Mouse (Mus musculus): ENCODE measurements around the gene Ubxn6. TPM values are rescaled to one million over a fixed set of nuclear protein-coding genes. Genes with fewer than 3 reads are reported as not detected.

Ubxn6 gene
- polyA plus RNA-seq, 1 experiment: 57.1 TPM

DNA sequence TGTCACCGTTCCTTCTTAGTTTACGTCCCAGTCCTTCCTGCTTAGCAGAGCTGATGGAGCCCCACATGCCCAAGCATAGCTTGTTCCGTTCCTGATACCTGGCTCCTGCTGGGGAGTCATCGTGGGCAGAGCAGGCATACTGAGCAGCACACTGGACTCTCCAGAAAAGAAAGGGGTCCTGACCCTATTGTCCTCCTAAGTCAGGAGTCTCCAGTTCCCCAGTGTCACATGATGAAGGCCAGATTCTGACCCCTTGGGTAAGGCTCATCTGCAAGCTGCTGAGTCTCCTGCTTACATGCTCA lies 51.9 kb downstream of the Ubxn6 start:
- Histone ChIP-seq H3K4me1 (ENCODE audit: control insufficient read depth, insufficient read depth, insufficient read length, low read length) (peaks cover 10% of the 10 kb centered on the region), H3K36me3 (ENCODE audit: control insufficient read depth, insufficient read depth, low read length) (peaks cover 21% of the 10 kb centered on the region), H3K27ac (ENCODE audit: insufficient read depth, low read depth, low read length) (no peak overlapping the region), H3K27me3 (ENCODE audit: control insufficient read depth, insufficient read depth, low read length) (no peaks in the 10 kb centered on the region), H3K4me3 (ENCODE audit: low read depth, low read length) (no peak overlapping the region)
- TF ChIP-seq CTCF (IDR thresholded peaks at IDR 0.05; ENCODE audit: extremely low read depth, insufficient read length, insufficient replicate concordance, low read depth, low read length) (no peak), POLR2A (IDR thresholded peaks at IDR 0.05; ENCODE audit: low read depth, low read length) (no peak)
- 90% methylated on average over 4 of the region's 4 CpGs for WGBS

DNA sequence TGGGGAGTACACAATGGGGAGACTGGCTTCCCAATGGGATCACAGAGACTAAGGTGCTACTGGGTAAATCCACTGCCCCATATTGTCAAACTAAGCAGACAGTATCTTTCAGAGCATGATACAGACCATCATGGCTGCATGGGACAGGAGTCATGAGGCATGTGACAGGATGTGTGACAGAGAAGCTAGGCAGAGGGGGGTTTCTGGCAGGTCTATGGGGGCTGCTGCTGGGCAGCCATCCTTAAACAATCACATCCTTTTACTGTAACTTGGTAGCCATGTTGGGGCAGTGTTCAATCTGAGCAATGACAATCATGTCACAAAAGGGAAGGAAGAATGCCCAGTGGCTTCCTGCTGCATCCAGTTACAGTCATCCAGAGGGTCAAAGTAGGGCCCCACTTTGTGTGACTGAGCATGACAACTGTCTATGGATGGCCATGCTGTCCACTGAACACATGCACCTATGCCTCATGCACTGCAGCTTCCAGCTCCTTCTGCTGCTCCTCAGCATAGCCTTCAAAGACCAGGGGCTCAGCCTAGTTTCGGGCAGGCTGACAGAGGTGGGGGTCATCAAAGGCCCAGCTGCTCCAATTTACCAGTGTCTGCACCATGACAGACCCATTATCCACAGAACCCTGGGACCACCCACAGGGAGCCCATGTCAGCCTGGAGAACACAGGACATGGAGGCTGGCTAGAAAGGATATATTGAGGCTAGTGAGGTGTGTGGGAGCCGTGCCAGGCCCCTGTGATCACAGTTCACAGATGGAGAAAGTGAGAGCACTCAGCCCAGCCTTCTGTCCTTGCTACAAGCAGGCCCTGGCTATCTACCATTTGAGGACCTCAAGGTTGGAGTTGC lies 52.5 kb downstream of the Ubxn6 start:
- Histone ChIP-seq H3K4me3 (ENCODE audit: low read depth, low read length) (no peak overlapping the region), H3K27me3 (ENCODE audit: control insufficient read depth, insufficient read depth, low read length) (no peaks in the 10 kb centered on the region), H3K36me3 (ENCODE audit: control insufficient read depth, insufficient read depth, low read length) (peaks cover 27% of the 10 kb centered on the region), H3K27ac (ENCODE audit: insufficient read depth, low read depth, low read length) (no peak overlapping the region), H3K4me1 (ENCODE audit: control insufficient read depth, insufficient read depth, insufficient read length, low read length) (peaks cover 10% of the 10 kb centered on the region)
- 90% methylated on average over 2 of the region's 2 CpGs for WGBS
- TF ChIP-seq POLR2A (IDR thresholded peaks at IDR 0.05; ENCODE audit: low read depth, low read length) (no peak), CTCF (IDR thresholded peaks at IDR 0.05; ENCODE audit: extremely low read depth, insufficient read length, insufficient replicate concordance, low read depth, low read length) (no peak)

DNA sequence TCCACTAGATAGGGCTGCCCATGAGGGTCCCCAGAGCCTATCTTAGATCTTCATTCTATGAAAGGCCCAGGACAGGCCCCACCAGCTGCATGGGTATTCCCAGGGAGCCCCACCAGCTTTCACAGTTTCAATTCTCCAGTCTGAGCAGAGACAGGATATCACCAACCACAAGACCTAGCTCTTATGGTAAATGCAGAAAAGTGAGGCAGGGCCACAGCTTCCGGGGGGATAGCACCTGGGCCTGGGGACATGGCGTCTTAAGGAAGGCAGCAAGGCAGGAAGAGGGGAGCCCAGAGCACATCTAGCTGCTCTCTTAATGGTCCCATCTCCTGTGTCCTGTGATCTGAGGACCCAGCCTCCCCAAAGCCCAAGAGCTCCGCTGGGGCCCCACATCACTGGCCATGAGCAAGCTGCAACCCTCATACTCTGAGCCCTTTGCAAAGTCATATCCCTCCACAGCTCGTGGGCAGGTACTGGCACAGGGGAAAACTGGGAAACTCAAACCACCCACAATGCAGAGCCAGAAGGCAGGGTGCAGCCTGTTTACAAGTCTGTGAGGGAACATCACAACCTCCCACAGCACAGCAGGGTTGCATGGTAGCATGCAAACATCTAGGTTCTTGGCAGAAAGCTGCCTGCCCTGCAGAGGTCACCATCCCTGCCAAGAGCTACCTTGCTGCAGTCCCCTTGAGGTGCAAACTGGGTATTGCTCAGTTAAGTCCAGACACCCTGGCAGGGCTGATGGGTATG lies 53.5 kb downstream of the Ubxn6 start:
- no peak overlapping the region for H3K27ac ChIP-seq (ENCODE audit: insufficient read depth, low read depth, low read length)
- peaks cover 37% of the 10 kb centered on the region for H3K36me3 ChIP-seq (ENCODE audit: control insufficient read depth, insufficient read depth, low read length)
- H3K4me1 ChIP-seq (ENCODE audit: control insufficient read depth, insufficient read depth, insufficient read length, low read length): peaks cover 10% of the 10 kb centered on the region
- TF ChIP-seq POLR2A (IDR thresholded peaks at IDR 0.05; ENCODE audit: low read depth, low read length) (no peak), CTCF (IDR thresholded peaks at IDR 0.05; ENCODE audit: extremely low read depth, insufficient read length, insufficient replicate concordance, low read depth, low read length) (no peak)
- no peak overlapping the region for H3K4me3 ChIP-seq (ENCODE audit: low read depth, low read length)
- 78% methylated on average over 4 of the region's 4 CpGs for WGBS
- H3K27me3 ChIP-seq (ENCODE audit: control insufficient read depth, insufficient read depth, low read length): no peaks in the 10 kb centered on the region

DNA sequence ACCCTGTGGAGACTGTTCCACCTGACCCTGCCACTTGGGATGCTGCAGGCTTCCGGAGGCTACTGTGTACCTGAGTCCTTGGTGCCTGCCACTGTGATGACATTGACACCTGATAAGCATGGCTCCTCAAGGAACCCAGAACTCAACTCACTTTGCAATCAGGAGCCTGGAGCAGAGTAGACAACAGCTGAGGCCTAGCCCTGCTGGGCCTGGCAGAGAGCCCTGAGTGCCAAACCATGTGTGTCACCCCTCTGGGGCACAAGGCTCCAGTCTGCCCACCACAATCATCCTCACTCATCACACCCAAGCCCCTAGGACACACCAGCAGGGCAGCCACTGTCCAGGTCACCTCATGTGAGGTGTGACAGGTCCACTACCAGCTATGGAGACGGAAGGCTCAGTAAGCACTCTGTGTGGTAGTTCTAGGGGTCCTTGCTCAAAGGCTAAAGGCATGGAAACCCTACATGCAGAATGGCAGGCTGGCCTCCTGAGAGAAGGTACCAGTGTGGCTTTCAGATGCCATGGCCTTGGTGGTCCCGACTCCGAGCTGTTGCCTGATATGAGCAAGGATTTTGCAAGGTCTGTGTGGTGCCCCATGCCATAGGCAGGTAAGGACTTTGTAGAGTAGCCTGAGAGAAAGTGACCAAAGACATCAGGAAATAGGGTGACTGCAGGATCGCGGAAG lies 54.3 kb downstream of the Ubxn6 start:
- Histone ChIP-seq H3K27ac (ENCODE audit: insufficient read depth, low read depth, low read length) (no peak overlapping the region), H3K4me3 (ENCODE audit: low read depth, low read length) (no peak overlapping the region), H3K4me1 (ENCODE audit: control insufficient read depth, insufficient read depth, insufficient read length, low read length) (peaks cover 10% of the 10 kb centered on the region), H3K27me3 (ENCODE audit: control insufficient read depth, insufficient read depth, low read length) (no peaks in the 10 kb centered on the region), H3K36me3 (ENCODE audit: control insufficient read depth, insufficient read depth, low read length) (peaks cover 45% of the 10 kb centered on the region)
- 85% methylated on average over 6 of the region's 6 CpGs for WGBS
- TF ChIP-seq CTCF (IDR thresholded peaks at IDR 0.05; ENCODE audit: extremely low read depth, insufficient read length, insufficient replicate concordance, low read depth, low read length) (no peak), POLR2A (IDR thresholded peaks at IDR 0.05; ENCODE audit: low read depth, low read length) (no peak)

DNA sequence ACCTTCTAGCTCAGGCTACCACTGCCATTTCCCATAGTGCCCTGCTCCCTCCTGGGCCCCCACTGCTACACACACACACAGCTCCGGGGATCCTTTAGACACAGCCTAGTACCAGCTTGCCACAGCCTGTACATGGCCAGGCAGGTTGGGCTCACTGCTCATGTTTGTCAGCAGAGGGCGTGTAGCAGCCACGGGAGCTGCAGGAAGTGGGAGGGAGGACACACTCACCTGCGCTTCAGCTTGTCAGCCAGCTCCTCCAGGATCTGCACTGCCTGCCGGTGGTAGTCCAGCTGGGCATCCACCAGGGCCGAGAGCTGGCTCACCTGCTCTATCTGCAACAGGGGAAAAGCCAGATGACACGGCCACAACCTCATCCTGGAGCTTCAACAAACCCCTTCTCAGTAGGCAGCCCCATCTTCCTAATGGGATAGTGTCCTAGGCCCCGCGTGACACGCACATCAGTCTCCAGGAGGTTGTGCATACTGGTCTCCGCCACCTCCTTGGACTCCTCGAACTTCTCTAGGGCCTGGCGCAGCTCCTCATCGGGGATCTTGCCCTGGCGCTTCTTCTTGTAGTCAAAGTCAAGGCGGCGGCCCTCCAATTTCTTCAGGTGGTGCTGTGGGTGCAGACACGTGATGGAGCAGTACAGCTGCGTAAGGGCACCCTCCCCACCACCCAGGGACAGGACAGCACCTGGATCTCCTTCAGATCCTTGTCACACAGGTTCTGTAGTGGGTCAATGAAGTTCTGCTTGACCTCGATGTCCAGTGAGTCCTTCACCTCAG lies 56.3 kb downstream of the Ubxn6 start:
- H3K27me3 ChIP-seq (ENCODE audit: control insufficient read depth, insufficient read depth, low read length): no peaks in the 10 kb centered on the region
- H3K36me3 ChIP-seq (ENCODE audit: control insufficient read depth, insufficient read depth, low read length): peaks cover 58% of the 10 kb centered on the region
- peaks cover 7% of the 10 kb centered on the region; the same call in 1 of the 2 replicates for H3K4me1 ChIP-seq (ENCODE audit: control insufficient read depth, insufficient read depth, insufficient read length, low read length)
- no peak overlapping the region for H3K4me3 ChIP-seq (ENCODE audit: low read depth, low read length)
- H3K27ac ChIP-seq (ENCODE audit: insufficient read depth, low read depth, low read length): no peak overlapping the region
- TF ChIP-seq POLR2A (IDR thresholded peaks at IDR 0.05; ENCODE audit: low read depth, low read length): no peak
- TF ChIP-seq CTCF (IDR thresholded peaks at IDR 0.05; ENCODE audit: extremely low read depth, insufficient read length, insufficient replicate concordance, low read depth, low read length): peak; percentile 54; the same call in 1 of the 2 replicates
- 65% methylated on average over 20 of the region's 20 CpGs for WGBS

DNA sequence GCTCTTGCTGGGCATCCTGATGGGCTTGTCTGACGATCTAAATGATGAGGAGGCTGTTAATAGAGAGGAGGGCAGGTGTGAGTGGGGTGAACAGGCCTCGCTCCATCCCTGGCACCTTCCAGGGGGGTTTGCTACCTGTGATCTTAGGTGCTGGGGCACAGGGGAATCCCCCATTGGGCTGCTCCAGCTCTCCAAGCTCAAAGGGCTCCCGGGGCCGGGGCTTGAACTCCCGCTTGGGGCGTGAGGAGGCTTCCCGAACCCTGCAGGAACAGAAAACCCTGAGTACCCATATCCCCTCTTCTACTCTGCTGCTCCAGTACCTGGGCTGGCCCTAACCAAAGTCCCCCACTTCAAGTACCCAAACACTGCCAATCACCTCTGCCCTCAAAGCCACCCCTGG lies 57.0 kb downstream of the Ubxn6 start:
- no peak overlapping the region for H3K27ac ChIP-seq (ENCODE audit: insufficient read depth, low read depth, low read length)
- TF ChIP-seq POLR2A (IDR thresholded peaks at IDR 0.05; ENCODE audit: low read depth, low read length) (no peak), CTCF (IDR thresholded peaks at IDR 0.05; ENCODE audit: extremely low read depth, insufficient read length, insufficient replicate concordance, low read depth, low read length) (no peak)
- H3K27me3 ChIP-seq (ENCODE audit: control insufficient read depth, insufficient read depth, low read length): no peaks in the 10 kb centered on the region
- H3K36me3 ChIP-seq (ENCODE audit: control insufficient read depth, insufficient read depth, low read length): peaks cover 63% of the 10 kb centered on the region
- no peak overlapping the region for H3K4me3 ChIP-seq (ENCODE audit: low read depth, low read length)
- WGBS: 85% methylated on average over 7 of the region's 7 CpGs
- H3K4me1 ChIP-seq (ENCODE audit: control insufficient read depth, insufficient read depth, insufficient read length, low read length): peaks cover 1% of the 10 kb centered on the region; the same call in 1 of the 2 replicates

Other genes with a start within 250 kb of the Ubxn6 start
- gene Zfp119a, start 196.1 kb downstream of the Ubxn6 start, polyA plus RNA-seq (2012; rRNA removed): not detected in 2 replicates
- gene Zfp959, start 182.9 kb downstream of the Ubxn6 start, polyA plus RNA-seq (2012; rRNA removed): 0.27 TPM in 1 of 2 replicates, not detected in the other
- 0.09 TPM in 1 of 2 replicates, not detected in the other for gene Zfp119b, start 125.5 kb downstream of the Ubxn6 start, polyA plus RNA-seq (2012; rRNA removed)
- gene Ebi3, start 122.4 kb downstream of the Ubxn6 start, polyA plus RNA-seq (2012; rRNA removed): 4.9 and 7.5 TPM in 2 replicates
- 3.4 and 7.9 TPM in 2 replicates for gene Yju2, start 115.9 kb downstream of the Ubxn6 start, polyA plus RNA-seq (2012; rRNA removed)
- 1.1 and 3.4 TPM in 2 replicates for gene Shd, start 104.6 kb downstream of the Ubxn6 start, polyA plus RNA-seq (2012; rRNA removed)
- gene Fsd1, start 88.5 kb downstream of the Ubxn6 start, polyA plus RNA-seq (2012; rRNA removed): 0.83 and 3.2 TPM in 2 replicates
- 87.8 and 224 TPM in 2 replicates for gene Stap2, start 69.4 kb downstream of the Ubxn6 start, polyA plus RNA-seq (2012; rRNA removed)
- 129 and 424 TPM in 2 replicates for gene Mpnd, start 69.3 kb downstream of the Ubxn6 start, polyA plus RNA-seq (2012; rRNA removed)
- 41.8 and 78.2 TPM in 2 replicates for gene Sh3gl1, start 38.4 kb downstream of the Ubxn6 start, polyA plus RNA-seq (2012; rRNA removed)
- 1.9 and 4.1 TPM in 2 replicates for gene Chaf1a, start 34.6 kb downstream of the Ubxn6 start, polyA plus RNA-seq (2012; rRNA removed)
- 23.1 and 24.2 TPM in 2 replicates for gene Hdgfl2, start 4.6 kb upstream of the Ubxn6 start, polyA plus RNA-seq (2012; rRNA removed)
- 6.2 and 8.9 TPM in 2 replicates for gene Plin4, start 34.8 kb upstream of the Ubxn6 start, polyA plus RNA-seq (2012; rRNA removed)
- 0.04 and 0.05 TPM in 2 replicates for gene Plin5, start 42.6 kb upstream of the Ubxn6 start, polyA plus RNA-seq (2012; rRNA removed)
- 10.6 and 28.7 TPM in 2 replicates for gene Lrg1, start 47.0 kb upstream of the Ubxn6 start, polyA plus RNA-seq (2012; rRNA removed)
- gene Sema6b, start 65.3 kb upstream of the Ubxn6 start, polyA plus RNA-seq (2012; rRNA removed): 6.4 and 12.2 TPM in 2 replicates
- 4.2 and 10.3 TPM in 2 replicates for gene Tnfaip8l1, start 87.4 kb upstream of the Ubxn6 start, polyA plus RNA-seq (2012; rRNA removed)
- gene Mydgf, start 108.9 kb upstream of the Ubxn6 start, polyA plus RNA-seq (2012; rRNA removed): 82.7 and 86.4 TPM in 2 replicates
- 27.4 and 39.4 TPM in 2 replicates for gene Dpp9, start 143.9 kb upstream of the Ubxn6 start, polyA plus RNA-seq (2012; rRNA removed)
- gene Fem1a, start 181.8 kb upstream of the Ubxn6 start, polyA plus RNA-seq (2012; rRNA removed): 21.3 and 22.9 TPM in 2 replicates
- gene Ticam1, start 201.8 kb upstream of the Ubxn6 start, polyA plus RNA-seq (2012; rRNA removed): 39.7 and 96.6 TPM in 2 replicates
- 137 and 299 TPM in 2 replicates for gene Plin3, start 217.8 kb upstream of the Ubxn6 start, polyA plus RNA-seq (2012; rRNA removed)
- not detected in 2 replicates for gene Arrdc5, start 225.3 kb upstream of the Ubxn6 start, polyA plus RNA-seq (2012; rRNA removed)
- gene Uhrf1, start 228.3 kb upstream of the Ubxn6 start, polyA plus RNA-seq (2012; rRNA removed): 7.6 and 16.3 TPM in 2 replicates

Measured in small intestine, adult 2 months (tissue).